ENCODE assay signal across 9 mouse cellular contexts in genomic region chr6:23249616-23250287, GRCm38 (mm10). TPM values are rescaled to one million over a fixed set of nuclear protein-coding genes. Genes with fewer than 3 reads are reported as not detected.
DNase-seq lines count a peak whose midpoint lies in the region; ATAC-seq lines count a peak whose summit lies in the region.
"Had no signal": no experiment of that assay in that cellular context is flagged by ENCODE, and none has a peak within 500 bp of the region (broad histone marks: within the 10 kb centered on the region; RNA-seq: fewer than 3 reads in every experiment).

No protein-coding gene starts in this region.

- H3K27ac ChIP-seq in embryonic facial prominence, embryonic 12.5 days: no peak overlapping the region
- H3K27ac ChIP-seq in intestine, embryonic 16.5 days (ENCODE audit: low read length): no peak overlapping the region
- H3K27ac ChIP-seq in neural tube, embryonic 14.5 days (ENCODE audit: low read depth, low read length): no peak overlapping the region

- H3K36me3 ChIP-seq in embryonic facial prominence, embryonic 12.5 days: no peaks in the 10 kb centered on the region
- H3K36me3 ChIP-seq in intestine, embryonic 16.5 days (ENCODE audit: control insufficient read depth, insufficient read depth, low read length): no peaks in the 10 kb centered on the region
- H3K36me3 ChIP-seq in neural tube, embryonic 14.5 days (ENCODE audit: control insufficient read depth, insufficient read depth, low read length): no peaks in the 10 kb centered on the region

- no peaks in the 10 kb centered on the region for H3K9me3 ChIP-seq in embryonic facial prominence, embryonic 12.5 days
- H3K9me3 ChIP-seq in intestine, embryonic 16.5 days (ENCODE audit: control insufficient read depth, low read length): no peaks in the 10 kb centered on the region
- H3K9me3 ChIP-seq in neural tube, embryonic 14.5 days (ENCODE audit: control insufficient read depth, low read length): no peaks in the 10 kb centered on the region

- H3K4me1 ChIP-seq in embryonic facial prominence, embryonic 12.5 days: 0 out of 2 replicates have a peak, but pooled peaks cover 14% of the 10 kb centered on the region
- peaks cover 18% of the 10 kb centered on the region; the same call in 1 of the 2 replicates for H3K4me1 ChIP-seq in intestine, embryonic 16.5 days (ENCODE audit: control insufficient read depth, insufficient read depth, low read length)
- peaks cover 2% of the 10 kb centered on the region; the same call in 1 of the 2 replicates for H3K4me1 ChIP-seq in neural tube, embryonic 14.5 days (ENCODE audit: control insufficient read depth, insufficient read depth, low read length)

- peak; percentile 21 for DNase-seq in kidney, postnatal 10 days
- DNase-seq in kidney, postnatal 14 days: no peak
- DNase-seq in adrenal gland, postnatal 4 days (ENCODE audit: low spot score in 2 of 2): no peak
- DNase-seq in right cerebral cortex, postnatal 36 days (ENCODE audit: low spot score in 2 of 2): no peak
- no peak for DNase-seq in adrenal gland, postnatal 36 days

- ATAC-seq in embryonic facial prominence, embryonic 12.5 days (ENCODE audit: insufficient number of reproducible peaks, insufficient read depth, low FRiP score, low TSS enrichment): no peak; the same call in 1 of the 2 replicates
- ATAC-seq in intestine, embryonic 16.5 days: peak; percentile 65
- ATAC-seq in neural tube, embryonic 14.5 days (ENCODE audit: low read depth): peak; percentile 60

- peak overlapping the region; percentile 71 for H3K4me2 ChIP-seq in embryonic facial prominence, embryonic 12.5 days (replicated peaks)
- H3K4me2 ChIP-seq in intestine, embryonic 16.5 days (ENCODE audit: low read depth, low read length): peak overlapping the region; percentile 50
- H3K4me2 ChIP-seq in neural tube, embryonic 14.5 days (ENCODE audit: low read depth, low read length): peak overlapping the region; percentile 41

- H3K27me3 ChIP-seq in embryonic facial prominence, embryonic 12.5 days: peaks cover 69% of the 10 kb centered on the region
- H3K27me3 ChIP-seq in intestine, embryonic 16.5 days (replicated peaks; ENCODE audit: control insufficient read depth, insufficient read depth, low read length): peaks cover 76% of the 10 kb centered on the region
- H3K27me3 ChIP-seq in neural tube, embryonic 14.5 days (ENCODE audit: control insufficient read depth, insufficient read depth, low read length): peaks cover 59% of the 10 kb centered on the region

- WGBS in embryonic facial prominence, embryonic 12.5 days: under 1% methylated on average over 29 of the region's 29 CpGs
- under 1% methylated on average over 29 of the region's 29 CpGs for WGBS in intestine, embryonic 16.5 days
- 1% methylated on average over 29 of the region's 29 CpGs for WGBS in neural tube, embryonic 14.5 days

- peak overlapping the region; percentile 36 for H3K9ac ChIP-seq in embryonic facial prominence, embryonic 12.5 days
- no peak overlapping the region for H3K9ac ChIP-seq in intestine, embryonic 16.5 days (ENCODE audit: low read depth, low read length)
- no peak overlapping the region for H3K9ac ChIP-seq in neural tube, embryonic 14.5 days (replicated peaks; ENCODE audit: low read depth, low read length)

- H3K4me3 ChIP-seq in embryonic facial prominence, embryonic 12.5 days: peak overlapping the region; percentile 44
- peak overlapping the region; percentile 39 for H3K4me3 ChIP-seq in intestine, embryonic 16.5 days (ENCODE audit: low read length)
- peak overlapping the region; percentile 25 for H3K4me3 ChIP-seq in neural tube, embryonic 14.5 days (ENCODE audit: low read depth, low read length)

RNA-seq across cellular contexts. Expression of gene Fezf1, which starts 1.6 kb away (rescaled TPM):
- polyA plus RNA-seq in embryonic facial prominence, embryonic 12.5 days (2016; fragmentation: Nextera tagmentation; extraction: Ambion mirVana): 6.8 and 7.0 TPM in 2 replicates
- polyA plus RNA-seq in intestine, embryonic 16.5 days (2015; fragmentation: Nextera tagmentation; extraction: Ambion mirVana): not detected in 2 replicates
- not detected in 2 replicates for polyA plus RNA-seq in neural tube, embryonic 14.5 days (2014; fragmentation: Nextera tagmentation; extraction: Ambion mirVana)
- total RNA-seq in adrenal gland, postnatal 4 days (2021): not detected
- not detected for total RNA-seq in adrenal gland, postnatal 36 days (2021)
- polyA plus RNA-seq: gonadal fat pad, adult 2 months had no signal
